Mouse (Mus musculus) E14TG2a.4 (cell line): ENCODE measurements at regions not wholly inside any gene's neighbourhood (a gene's known extent, or its start where the extent isn't known, plus 50 kb on each side); places are given as distances from the start of the nearest gene placed in this dataset.

ENCODE experiments used
- H3K27me3 ChIP-seq: 2 replicates; pipeline ENCODE4 v1.6.1; 2014; ENCODE audit warnings: low read length, control low read depth; ENCODE audit not compliant: insufficient read depth
- H3K36me3 ChIP-seq: 2 replicates; pipeline ENCODE4 v1.6.1; 2014; ENCODE audit warnings: low read length, control low read depth; ENCODE audit not compliant: insufficient read depth
- H3K4me1 ChIP-seq: replicated peaks from 2 replicates; pipeline ENCODE4 v1.6.1; 2014; ENCODE audit warnings: low read depth, low read length, control low read depth
- H3K4me3 ChIP-seq: replicated peaks from 2 replicates; pipeline ENCODE4 v1.5.1; 2014; ENCODE audit warnings: mild to moderate bottlenecking, low read length
- H3K9me3 ChIP-seq: 2 replicates; pipeline ENCODE4 v1.6.1; 2014; ENCODE audit warnings: low read length, control low read depth
- CTCF ChIP-seq: conservative IDR thresholded peaks from 2 replicates; pipeline ENCODE4 v1.5.1; 2014; ENCODE audit warnings: low read length
- NANOG ChIP-seq: IDR thresholded peaks from 2 replicates; pipeline ENCODE4 v1.6.1; 2014; ENCODE audit warnings: borderline replicate concordance, low read length, mixed read lengths
- POU5F1 ChIP-seq: IDR thresholded peaks from 2 replicates; pipeline ENCODE4 v1.6.1; 2014; ENCODE audit warnings: low read length, borderline replicate concordance

GRCm38 (mm10) chr12:21471986-21472385, 54.5 kb upstream of the Ywhaq start:
- Histone ChIP-seq H3K27me3 (no peaks in the 10 kb centered on the region), H3K4me3 (no peak overlapping the region), H3K9me3 (no peaks in the 10 kb centered on the region), H3K36me3 (no peaks in the 10 kb centered on the region), H3K4me1 (peaks cover 23% of the 10 kb centered on the region)
- TF ChIP-seq CTCF (no peak), POU5F1 (no peak), NANOG (no peak)

- no peaks in the 10 kb centered on the region for H3K9me3 ChIP-seq
- H3K36me3 ChIP-seq: no peaks in the 10 kb centered on the region
- H3K4me3 ChIP-seq: no peak overlapping the region
- H3K27me3 ChIP-seq: no peaks in the 10 kb centered on the region
- peaks cover 23% of the 10 kb centered on the region for H3K4me1 ChIP-seq
- TF ChIP-seq POU5F1 (no peak), CTCF (no peak), NANOG (no peak)
Observed at GRCm38 (mm10) chr12:21470286-21470685, 52.8 kb upstream of the Ywhaq start.
